Comparison of ENCODE assay signal across 15 mouse cellular contexts in genomic region chr5:8911567-8912198, GRCm38 (mm10). TPM values are rescaled to one million over a fixed set of nuclear protein-coding genes. Genes with fewer than 3 reads are reported as not detected.
DNase-seq lines count a peak whose midpoint lies in the region; ATAC-seq lines count a peak whose summit lies in the region.
"Had no signal": no experiment of that assay in that cellular context is flagged by ENCODE, and none has a peak within 500 bp of the region (broad histone marks: within the 10 kb centered on the region; RNA-seq: fewer than 3 reads in every experiment).

No protein-coding gene starts in this region.

- peak; percentile 23 to 25 for DNase-seq in spleen, postnatal 36 days (ENCODE audit: low spot score in 2 of 2)
- DNase-seq in spleen, adult 12 weeks (ENCODE audit: low spot score), result no peak
- peak; percentile 55 for DNase-seq in splenic B cell, adult 2 months (ENCODE audit: low read depth, low spot score)
- DNase-seq in left cerebral cortex, postnatal 10 days (ENCODE audit: extremely low spot score in 1 of 2, low spot score in 2 of 2), result no peak
- no peak for DNase-seq in heart, adult 18-20 months
- no peak for DNase-seq in urinary bladder, postnatal 14 days (ENCODE audit: low spot score)
- DNase-seq: cerebellum, adult 2 months; lung, postnatal 14 days; right cerebral cortex, postnatal 25 days had no signal

- WGBS in midbrain, embryonic 13.5 days, result 84% methylated on average over 8 of the region's 8 CpGs

- peak; percentile 98 for ATAC-seq in granulocyte monocyte progenitor cell, adult 5-6 weeks (replicated peaks; ENCODE audit: poor library complexity, severe bottlenecking)
- ATAC-seq in midbrain, embryonic 13.5 days, result no peak
- ATAC-seq: intestine, embryonic 16.5 days had no signal

- H3K4me3 ChIP-seq in midbrain, embryonic 13.5 days (replicated peaks), result no peak overlapping the region
- H3K4me3 ChIP-seq: forebrain, embryonic 10.5 days; hindbrain, embryonic 10.5 days; stomach, embryonic 15.5 days had no signal

- no peak overlapping the region for H3K9ac ChIP-seq in midbrain, embryonic 13.5 days (replicated peaks)
- H3K9ac ChIP-seq: stomach, embryonic 15.5 days had no signal

- no peaks in the 10 kb centered on the region for H3K36me3 ChIP-seq in splenic B cell, adult 2 months (ENCODE audit: control insufficient read depth, insufficient read depth, low read length, poor library complexity, severe bottlenecking)
- no peaks in the 10 kb centered on the region for H3K36me3 ChIP-seq in midbrain, embryonic 13.5 days
- H3K36me3 ChIP-seq: forebrain, embryonic 10.5 days; hindbrain, embryonic 10.5 days; stomach, embryonic 15.5 days had no signal

- H3K9me3 ChIP-seq in midbrain, embryonic 13.5 days, result no peaks in the 10 kb centered on the region
- H3K9me3 ChIP-seq: forebrain, embryonic 10.5 days; hindbrain, embryonic 10.5 days; stomach, embryonic 15.5 days had no signal

- no peaks in the 10 kb centered on the region for H3K4me1 ChIP-seq in midbrain, embryonic 13.5 days (replicated peaks)
- H3K4me1 ChIP-seq: forebrain, embryonic 10.5 days; hindbrain, embryonic 10.5 days; stomach, embryonic 15.5 days had no signal

- H3K27ac ChIP-seq in midbrain, embryonic 13.5 days, result no peak overlapping the region
- H3K27ac ChIP-seq: forebrain, embryonic 10.5 days; hindbrain, embryonic 10.5 days; stomach, embryonic 15.5 days had no signal

- intact Hi-C loops in left cerebral cortex, postnatal 10 days (cut with DNase I), result no loop called here

- H3K4me2 ChIP-seq in midbrain, embryonic 13.5 days (replicated peaks), result no peak overlapping the region
- H3K4me2 ChIP-seq: stomach, embryonic 15.5 days had no signal

- no peaks in the 10 kb centered on the region for H3K27me3 ChIP-seq in splenic B cell, adult 2 months (ENCODE audit: control insufficient read depth, insufficient read depth, low read length, poor library complexity, severe bottlenecking)
- no peaks in the 10 kb centered on the region for H3K27me3 ChIP-seq in midbrain, embryonic 13.5 days
- H3K27me3 ChIP-seq: stomach, embryonic 15.5 days had no signal

RNA-seq across cellular contexts. Expression of gene Abcb4, which starts 18.2 kb away (rescaled TPM):
- 1.4 and 2.7 TPM in 2 replicates for total RNA-seq in granulocyte monocyte progenitor cell, adult 5-6 weeks (2014; fragmentation: Nextera tagmentation)
- 1.4 and 2.0 TPM in 2 replicates for total RNA-seq in granulocyte monocyte progenitor cell, adult 5-6 weeks (2017)
- total RNA-seq in left cerebral cortex, postnatal 10 days (2021), result 1 to 10 TPM; 3.1 to 3.5 TPM
- total RNA-seq in heart, adult 18-20 months (2021), result 10 to 100 TPM; 18.7 to 21.0 TPM
- polyA plus RNA-seq in midbrain, embryonic 13.5 days (2015; fragmentation: Nextera tagmentation; extraction: Ambion mirVana), result 0.54 and 0.63 TPM in 2 replicates

Comparison
In these comparisons a context has a peak if more than half of its experiments do, and no peak if none do; other contexts are left out.
1. DNase-seq: peak in spleen, postnatal 36 days (2 of 2) and splenic B cell, adult 2 months (single experiment); none in spleen, adult 12 weeks (single experiment), left cerebral cortex, postnatal 10 days (0 of 2), heart, adult 18-20 months (0 of 2) and urinary bladder, postnatal 14 days (single experiment).
2. RNA of gene Abcb4, which starts 18.2 kb away (total RNA-seq): 18.7 to 21.0 TPM in heart, adult 18-20 months; 3.1 to 3.5 TPM in left cerebral cortex, postnatal 10 days and 1.4 to 2.7 TPM in granulocyte monocyte progenitor cell, adult 5-6 weeks; every median in the first group is over 4 times any median in the second.